In genomic region chr1:90840250-90840649, GRCm38 (mm10) we compare ENCODE assay signal across 7 mouse cellular contexts. TPM values are rescaled to one million over a fixed set of nuclear protein-coding genes. Genes with fewer than 3 reads are reported as not detected.
DNase-seq lines count a peak whose midpoint lies in the region; ATAC-seq and TF ChIP-seq lines count a peak whose summit lies in the region.

No protein-coding gene starts in this region.

- 4% methylated on average over 4 of the region's 4 CpGs for WGBS in heart, postnatal 0 days

- no peaks in the 10 kb centered on the region for H3K27me3 ChIP-seq in heart, postnatal 0 days (ENCODE audit: control insufficient read depth, insufficient read depth, low read length)

- H3K9ac ChIP-seq in heart, postnatal 0 days (replicated peaks; ENCODE audit: low read depth, low read length), result no peak overlapping the region

- no peak for ATAC-seq in heart, postnatal 0 days (ENCODE audit: insufficient read depth, low read depth)

- peak overlapping the region; percentile 7; the same call in 1 of the 2 replicates for H3K4me2 ChIP-seq in heart, postnatal 0 days (ENCODE audit: low read depth, low read length)

- peak; percentile 72 for TF ChIP-seq CTCF in heart, postnatal 0 days (IDR thresholded peaks at IDR 0.05; ENCODE audit: low read depth)

- no peak overlapping the region for H3K4me3 ChIP-seq in heart, postnatal 0 days (ENCODE audit: low read depth, low read length)

- H3K9me3 ChIP-seq in heart, postnatal 0 days (replicated peaks; ENCODE audit: control insufficient read depth, low read length), result no peaks in the 10 kb centered on the region

- TF ChIP-seq EP300 in heart, postnatal 0 days (IDR thresholded peaks at IDR 0.05; ENCODE audit: low read depth), result no peak

- H3K4me1 ChIP-seq in heart, postnatal 0 days (ENCODE audit: control insufficient read depth, insufficient read depth), result peaks cover 11% of the 10 kb centered on the region; the same call in 1 of the 2 replicates

- no peak overlapping the region for H3K27ac ChIP-seq in heart, postnatal 0 days (ENCODE audit: low read depth)

- peak; percentile 17 for DNase-seq in thymus, postnatal 4 days
- no peak for DNase-seq in thymus, postnatal 14 days
- DNase-seq in embryo, embryonic 10.5 days (ENCODE audit: low spot score), result peak; percentile 75
- peak; percentile 61 for DNase-seq in heart, postnatal 0 days (ENCODE audit: low spot score)
- DNase-seq in layer of hippocampus, postnatal 25 days (ENCODE audit: extremely low spot score in 1 of 2, low spot score in 1 of 2), result peak; percentile 40 to 53
- peak; percentile 55 for DNase-seq in mesoderm, embryonic 11.5 days (ENCODE audit: low read depth, low spot score)
- DNase-seq in urinary bladder, postnatal 25 days (ENCODE audit: low spot score), result peak; percentile 40

- no peaks in the 10 kb centered on the region for H3K36me3 ChIP-seq in heart, postnatal 0 days (replicated peaks; ENCODE audit: control insufficient read depth, insufficient read depth, low read length)

RNA-seq across cellular contexts. Expression of gene Col6a3, which starts 3.5 kb away (rescaled TPM):
- 81.7 and 110 TPM in 2 replicates for total RNA-seq in heart, postnatal 0 days (2014; rRNA removed; ENCODE audit: low replicate concordance)
- 14.2 and 15.1 TPM in 2 replicates for polyA plus RNA-seq in heart, postnatal 0 days (2015; fragmentation: Nextera tagmentation; extraction: Ambion mirVana)
- 1 to 10 TPM; 5.0 to 6.1 TPM for total RNA-seq in layer of hippocampus, postnatal 25 days (2021)

Comparison
In these comparisons a context has a peak if more than half of its experiments do, and no peak if none do; other contexts are left out.
1. RNA of gene Col6a3, which starts 3.5 kb away (total RNA-seq): 81.7 to 110 TPM in heart, postnatal 0 days; 5.0 to 6.1 TPM in layer of hippocampus, postnatal 25 days; every median in the first group is over 10 times any median in the second.